Mouse (Mus musculus): ENCODE results near the gene Kcnj12. TPM values are rescaled to one million over a fixed set of nuclear protein-coding genes. Genes with fewer than 3 reads are reported as not detected.
A peak's percentile ranks its signal among the peaks of the same experiment; 100 is the strongest.

The Kcnj12 gene
- total RNA-seq, 2 experiments from 2014 or later: 27.5 to 29.0 TPM

- intact Hi-C loops (cut with DNase I): loop anchor here (1.0 to 5.0 kb wide), 2 partner anchors 49 to 88 kb away; no protein-coding TSS in a partner anchor
- DNase-seq: peak in 1 of 2 experiments; percentile 35
Observed at GRCm38 (mm10) chr11:61043055-61043992, 21.0 kb downstream of the Kcnj12 start.

- intact Hi-C loops (cut with DNase I): loop anchor here (5.0 kb wide), 1 partner anchor 48 kb away; no protein-coding TSS in a partner anchor
- no peak for DNase-seq
Observed at GRCm38 (mm10) chr11:61044741-61045140, 22.4 kb downstream of the Kcnj12 start.

GRCm38 (mm10) chr11:61047441-61047840 lies 25.1 kb downstream of the Kcnj12 start:
- no peak for DNase-seq
- intact Hi-C loops (cut with DNase I): no loop called here

GRCm38 (mm10) chr11:61051151-61051550 lies 28.8 kb downstream of the Kcnj12 start:
- no peak for DNase-seq
- intact Hi-C loops (cut with DNase I): no loop called here

GRCm38 (mm10) chr11:61056871-61057270 lies 34.5 kb downstream of the Kcnj12 start:
- DNase-seq: no peak
- intact Hi-C loops (cut with DNase I): no loop called here

- DNase-seq: peak in 1 of 2 experiments; percentile 33
- intact Hi-C loops (cut with DNase I): no loop called here
Observed at GRCm38 (mm10) chr11:61059691-61060457, 37.5 kb downstream of the Kcnj12 start.

- peak; percentile 27 to 34 for DNase-seq
- intact Hi-C loops (cut with DNase I): no loop called here
Observed at GRCm38 (mm10) chr11:61060634-61061033, 38.3 kb downstream of the Kcnj12 start.

GRCm38 (mm10) chr11:61062548-61063461 lies 40.4 kb downstream of the Kcnj12 start:
- no peak for DNase-seq
- intact Hi-C loops (cut with DNase I): no loop called here

- no peak for DNase-seq
- intact Hi-C loops (cut with DNase I): no loop called here
Observed at GRCm38 (mm10) chr11:61063503-61063902, 41.1 kb downstream of the Kcnj12 start.

GRCm38 (mm10) chr11:61065620-61066019 lies 43.3 kb downstream of the Kcnj12 start:
- DNase-seq: no peak
- intact Hi-C loops (cut with DNase I): no loop called here

- intact Hi-C loops (cut with DNase I): no loop called here
Observed at GRCm38 (mm10) chr11:61067133-61067835, 44.9 kb downstream of the Kcnj12 start.

GRCm38 (mm10) chr11:61068866-61069265 lies 46.5 kb downstream of the Kcnj12 start:
- intact Hi-C loops (cut with DNase I): no loop called here
- no peak for DNase-seq

More at GRCm38 (mm10) chr11:61067133-61067835, 44.9 kb downstream of the Kcnj12 start:
- no peak for DNase-seq

- DNase-seq: no peak
- intact Hi-C loops (cut with DNase I): no loop called here
Observed at GRCm38 (mm10) chr11:61069645-61070044, 47.3 kb downstream of the Kcnj12 start.

GRCm38 (mm10) chr11:61074646-61075317 lies 52.4 kb downstream of the Kcnj12 start:
- no peak for DNase-seq
- intact Hi-C loops (cut with DNase I): no loop called here

- intact Hi-C loops (cut with DNase I): no loop called here
- no peak for DNase-seq
Observed at GRCm38 (mm10) chr11:61075361-61076326, 53.3 kb downstream of the Kcnj12 start.

- DNase-seq: no peak
- intact Hi-C loops (cut with DNase I): no loop called here
Observed at GRCm38 (mm10) chr11:61081624-61082023, 59.3 kb downstream of the Kcnj12 start.

- intact Hi-C loops (cut with DNase I): loop anchor here (5.0 to 10.0 kb wide), 4 partner anchors 48 to 395 kb away; partner anchors contain the start of genes Kcnj12 and Llgl1
- DNase-seq: no peak
Observed at GRCm38 (mm10) chr11:61090195-61090594, 67.8 kb downstream of the Kcnj12 start.
